Mouse (Mus musculus) liver (tissue): ENCODE measurements around the gene Gm614.

Experiments used
- DNase-seq: peaks from one replicate; pipeline ENCODE4 v3.0.0-alpha.2; 2020; ENCODE audit warnings: mixed read lengths

Gene Gm614

GRCm38 (mm10) chrX:101263892-101264291 lies at the start of gene Gm614:
Gene Gm614, minus strand, starts transcription at chrX:101263992.
- DNase-seq = no peak

DNA sequence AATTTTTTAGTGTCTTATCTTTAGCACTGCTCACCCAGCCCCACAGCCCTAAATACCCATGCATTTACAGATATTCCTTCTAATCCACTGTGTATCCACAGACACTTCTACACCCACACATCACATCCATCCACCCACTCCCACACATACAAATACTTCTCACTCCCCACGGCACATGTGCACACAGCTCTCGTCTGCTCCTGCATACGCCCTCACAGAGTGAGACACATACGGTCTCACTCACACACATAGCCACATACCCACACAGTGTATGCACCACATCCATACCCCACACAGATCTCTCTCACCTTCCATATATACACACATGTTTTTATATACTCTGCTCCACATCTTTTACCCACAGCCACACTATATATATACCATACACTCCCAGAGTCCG lies 45.5 kb upstream of the Gm614 start:
- no peak for DNase-seq

DNA sequence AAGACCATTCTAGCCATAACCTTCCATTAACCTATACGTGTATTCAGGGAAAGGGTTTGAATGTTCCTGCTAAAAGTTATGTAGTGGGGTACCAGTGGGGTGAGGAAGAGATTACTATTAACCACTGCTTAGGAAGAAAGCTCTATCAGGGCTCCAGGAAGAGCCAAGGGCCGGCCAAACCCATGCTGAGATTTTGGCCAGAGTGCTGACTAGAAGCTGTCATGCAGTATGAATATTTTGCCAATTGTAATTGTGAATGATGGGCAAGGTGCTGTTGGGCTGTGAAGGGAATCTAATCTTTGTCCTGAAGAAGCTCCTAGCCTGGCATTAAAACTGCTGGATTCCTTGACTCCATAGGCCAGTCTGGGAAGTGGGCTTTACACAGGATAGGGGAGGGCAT lies 40.9 kb upstream of the Gm614 start:
- DNase-seq = no peak

DNA sequence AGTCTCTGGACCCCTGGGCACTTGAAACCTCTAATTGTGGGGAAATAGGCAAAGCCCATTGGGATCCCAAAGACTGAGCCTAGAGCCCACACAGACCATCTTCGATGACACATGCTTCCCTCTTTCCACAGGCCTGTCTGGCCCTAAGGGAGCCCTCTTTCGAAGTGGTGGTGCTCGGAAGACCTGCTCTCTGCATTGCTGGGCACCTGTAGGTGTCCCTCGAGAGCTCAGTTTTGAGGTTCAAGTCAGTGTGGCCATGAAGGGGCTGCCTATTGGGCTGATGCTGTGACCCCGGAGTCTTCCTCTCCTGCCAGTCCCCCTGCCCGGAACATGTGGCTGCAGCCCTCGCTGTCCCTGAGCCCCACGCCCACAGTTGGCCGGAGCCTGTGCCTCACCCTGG lies 37.9 kb upstream of the Gm614 start:
- DNase-seq = no peak

DNA sequence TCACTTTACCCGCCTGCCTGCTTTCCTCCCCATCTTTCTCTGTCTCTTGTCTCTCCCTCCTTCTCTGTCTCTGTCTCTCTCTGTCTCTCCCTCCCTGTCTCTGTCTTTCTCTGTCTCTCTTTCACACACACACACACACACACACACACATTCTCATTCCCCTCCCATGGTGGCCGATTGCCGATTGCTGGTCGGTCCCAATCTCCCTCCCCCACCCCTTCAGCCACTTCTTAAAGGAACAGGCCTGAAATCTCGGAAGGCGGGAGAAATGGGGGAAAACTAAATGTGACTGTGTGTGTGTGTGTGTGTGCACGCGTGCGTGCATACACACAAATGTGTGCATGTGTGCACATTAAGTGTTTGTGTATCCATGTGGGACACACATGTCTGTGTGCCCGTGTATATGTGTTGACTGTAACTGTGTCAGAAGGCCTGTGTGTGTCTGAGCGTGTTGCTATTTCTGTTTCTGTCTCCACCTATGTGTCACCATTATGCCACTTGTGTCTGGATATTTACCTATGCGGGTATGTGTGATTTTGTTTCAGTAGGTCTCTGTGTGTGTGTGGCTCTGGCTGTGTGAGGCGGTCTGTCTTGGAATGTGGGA lies 36.7 kb upstream of the Gm614 start:
- DNase-seq = no peak

GRCm38 (mm10) chrX:101299473-101300426 lies 36.0 kb upstream of the Gm614 start:
- no peak for DNase-seq

- DNase-seq = peak; percentile 14
Measured at GRCm38 (mm10) chrX:101299055-101299454, 35.3 kb upstream of the Gm614 start, which contains the start of gene Nlgn3. Gene Nlgn3, plus strand, starts transcription at chrX:101299168.

DNA sequence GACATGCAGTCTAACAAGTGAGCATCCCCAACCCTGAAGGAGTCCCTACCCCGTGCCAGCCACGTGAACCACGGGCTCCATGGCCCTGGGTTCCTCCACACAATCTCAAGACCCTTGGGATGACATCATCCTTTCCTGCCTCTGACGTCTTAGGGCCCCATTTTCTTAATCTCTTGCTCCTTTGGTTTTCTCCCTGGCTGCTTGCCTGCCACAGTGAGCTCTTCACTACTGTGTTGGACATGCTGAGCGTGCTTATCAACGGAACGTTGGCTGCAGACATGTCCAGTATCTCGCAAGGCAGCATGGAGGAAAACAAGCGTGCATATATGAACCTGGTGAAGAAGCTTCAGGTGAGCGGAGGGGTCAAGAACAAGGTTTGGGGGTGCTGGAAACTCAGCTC lies 26.3 kb upstream of the Gm614 start:
- peak; percentile 41 for DNase-seq

- no peak for DNase-seq
Measured at GRCm38 (mm10) chrX:101289037-101289436, 25.2 kb upstream of the Gm614 start.

DNA sequence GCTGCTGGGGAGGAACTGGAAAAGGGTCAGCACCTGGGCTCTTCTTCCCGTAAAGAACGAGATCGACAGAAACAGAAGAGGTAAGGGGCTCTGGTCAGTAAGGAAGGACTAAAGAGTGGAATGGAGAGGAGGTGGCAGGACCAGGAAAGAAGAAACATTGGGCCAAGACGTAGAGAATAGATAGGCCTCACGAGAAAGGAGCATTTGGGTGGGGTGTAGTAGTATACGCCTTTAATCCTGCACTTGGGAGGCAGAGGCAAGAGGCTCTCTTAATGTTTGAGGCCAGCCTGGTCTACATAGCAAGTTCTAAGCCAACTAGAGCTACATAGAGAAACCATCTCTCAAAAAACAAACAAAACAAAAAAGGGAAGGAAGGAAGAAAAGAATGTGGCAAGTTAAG lies 24.6 kb upstream of the Gm614 start:
- peak; percentile 37 for DNase-seq

GRCm38 (mm10) chrX:101287543-101287942 lies 23.8 kb upstream of the Gm614 start:
- DNase-seq = peak; percentile 74

DNA sequence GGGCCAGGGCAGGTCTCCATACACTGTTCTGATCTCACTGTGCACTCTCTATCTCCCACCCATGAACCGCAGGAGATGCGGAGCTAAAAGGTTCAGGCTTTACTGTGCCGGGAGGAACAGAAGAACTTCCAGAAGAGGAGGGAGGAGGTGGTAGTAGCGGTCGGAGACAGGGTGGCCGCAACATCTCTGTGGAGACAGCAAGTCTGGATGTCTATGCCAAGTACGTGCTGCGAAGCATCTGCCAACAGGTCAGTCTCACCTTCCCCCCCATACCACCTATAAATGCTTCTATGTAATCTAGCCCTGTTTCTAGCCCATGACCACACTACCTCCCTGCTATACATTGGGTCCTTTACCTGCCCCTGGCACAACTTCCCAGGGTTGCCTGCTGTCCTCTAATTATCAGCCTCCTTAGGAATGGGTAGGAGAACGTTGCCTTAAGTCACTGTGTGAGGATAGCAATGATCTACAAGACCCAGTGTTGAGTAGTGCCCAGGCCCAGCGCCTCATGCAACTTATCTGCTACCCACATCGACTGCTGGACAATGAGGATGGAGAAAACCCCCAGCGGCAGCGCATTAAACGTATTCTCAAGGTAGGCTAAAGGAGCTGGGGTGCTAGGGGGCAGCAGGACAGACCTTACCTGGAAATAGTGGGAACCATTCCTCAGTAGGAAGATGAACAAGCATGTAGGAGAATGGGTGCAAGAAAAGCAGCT lies 22.3 kb upstream of the Gm614 start:
- DNase-seq = no peak

DNA sequence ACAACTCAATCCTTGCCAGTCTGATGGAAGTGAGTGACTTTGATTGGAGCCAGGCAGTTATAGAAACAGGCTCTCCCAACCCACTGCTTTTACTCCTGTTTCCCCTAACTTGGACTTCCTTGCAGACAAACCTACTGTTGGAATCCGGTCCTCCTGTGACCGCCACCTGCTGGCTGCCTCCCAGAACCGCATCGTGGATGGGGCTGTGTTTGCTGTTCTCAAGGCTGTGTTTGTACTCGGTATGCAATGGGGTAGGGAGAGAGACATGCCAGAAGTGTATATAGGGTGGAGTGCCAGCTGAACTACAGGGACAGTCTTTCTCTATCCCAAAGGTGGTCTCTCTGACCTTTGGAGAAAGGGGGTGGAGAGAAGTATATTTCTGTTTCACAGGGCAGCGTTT lies 21.7 kb upstream of the Gm614 start:
- DNase-seq = peak; percentile 80

GRCm38 (mm10) chrX:101282813-101283212 lies 19.0 kb upstream of the Gm614 start:
- no peak for DNase-seq

GRCm38 (mm10) chrX:101273875-101274738 lies 10.3 kb upstream of the Gm614 start, which contains the start of gene Med12:
Gene Med12, plus strand, starts transcription at chrX:101274030.
- DNase-seq = peak; percentile 95

- DNase-seq = no peak
Measured at GRCm38 (mm10) chrX:101273410-101273809, 9.6 kb upstream of the Gm614 start.

GRCm38 (mm10) chrX:101268755-101269124 lies 4.9 kb upstream of the Gm614 start, which contains the start of gene Gm20489:
Gene Gm20489, minus strand, starts transcription at chrX:101269023.
- DNase-seq = no peak

- no peak for DNase-seq
Measured at GRCm38 (mm10) chrX:101268025-101268754, 4.4 kb upstream of the Gm614 start, which contains the start of gene Il2rg. Gene Il2rg, minus strand, starts transcription at chrX:101268255.

- DNase-seq = no peak
Measured at GRCm38 (mm10) chrX:101266631-101267030, 2.8 kb upstream of the Gm614 start.

- peak; percentile 27 for DNase-seq
Measured at GRCm38 (mm10) chrX:101260441-101261325, 3.1 kb downstream of the Gm614 start.
